Mouse (Mus musculus): ENCODE measurements around the gene Il17f. TPM values are rescaled to one million over a fixed set of nuclear protein-coding genes. Genes with fewer than 3 reads are reported as not detected.

Gene Il17f
- polyA plus RNA-seq, 1 experiment from 2014 or later, result not detected

Other genes starting within 250 kb of the Il17f start
- gene Pkhd1, start 172.6 kb downstream of the Il17f start, polyA plus RNA-seq (2015; fragmentation: Nextera tagmentation; extraction: Ambion mirVana), result 0.01 TPM in 2 replicates
- not detected in 2 replicates for gene Il17a, start 59.7 kb downstream of the Il17f start, polyA plus RNA-seq (2015; fragmentation: Nextera tagmentation; extraction: Ambion mirVana)
- 22.5 and 30.2 TPM in 2 replicates for gene Mcm3, start 29.7 kb upstream of the Il17f start, polyA plus RNA-seq (2015; fragmentation: Nextera tagmentation; extraction: Ambion mirVana)
- gene Paqr8, start 100.0 kb upstream of the Il17f start, polyA plus RNA-seq (2015; fragmentation: Nextera tagmentation; extraction: Ambion mirVana), result 40.6 and 43.4 TPM in 2 replicates
- 2.6 and 3.8 TPM in 2 replicates for gene Efhc1, start 161.0 kb upstream of the Il17f start, polyA plus RNA-seq (2015; fragmentation: Nextera tagmentation; extraction: Ambion mirVana)